Mouse (Mus musculus) cerebellum, adult 2 months (tissue): ENCODE data around the gene 1700020A23Rik. TPM values are rescaled to one million over a fixed set of nuclear protein-coding genes. Genes with fewer than 3 reads are reported as not detected.

Experiments
- DNase-seq, 2 experiments: peaks; one replicate each; pipeline ENCODE4 v3.0.0; 2021
- H3K27ac ChIP-seq: fragments of 200-500 bp; 2 replicates; pipeline ENCODE4 v1.5.1; 2012; ENCODE audit warnings: low read length, control low read depth, inconsistent platforms; ENCODE audit not compliant: insufficient read depth
- H3K27me3 ChIP-seq: fragments of 200-500 bp; 2 replicates; pipeline ENCODE4 v1.6.1; 2012; ENCODE audit warnings: inconsistent platforms, mild to moderate bottlenecking, low read length, moderate library complexity; ENCODE audit not compliant: control insufficient read depth, insufficient read depth
- H3K4me1 ChIP-seq: fragments of 200-500 bp; 2 replicates; pipeline ENCODE4 v1.6.1; 2011; ENCODE audit warnings: low read length; ENCODE audit not compliant: control insufficient read depth, insufficient read depth
- H3K4me3 ChIP-seq: fragments of 200-500 bp; replicated peaks from 2 replicates; pipeline ENCODE3; 2011; ENCODE audit warnings: mild to moderate bottlenecking, low read depth, low read length, control low read depth; ENCODE audit not compliant: insufficient read depth
- CTCF ChIP-seq: fragments of 200-500 bp; IDR thresholded peaks from 2 replicates; pipeline ENCODE4 v1.5.1; 2011; ENCODE audit warnings: low read depth, mild to moderate bottlenecking, control low read depth, low read length, moderate library complexity, borderline replicate concordance; ENCODE audit not compliant: insufficient read depth
- POLR2A ChIP-seq: fragments of 200-500 bp; IDR thresholded peaks from 2 replicates; pipeline ENCODE4 v1.6.1; 2011; ENCODE audit warnings: low read length, control low read depth, borderline replicate concordance; ENCODE audit not compliant: insufficient read depth
- WGBS: fragments of 180-500 bp; shearing (Covaris S2); methylation state at CpG from one replicate; pipeline ENCODE4 v1.1.7; 2018; 5-methylcytosine and 5-hydroxymethylcytosine counted together
- polyA plus RNA-seq: library from polyadenylated mRNA; depleted of rRNA; stranded (reverse); fragments of >200 nt; gene quantifications from 2 replicates; pipeline ENCODE4 v1.2.3, GENCODE M21; 2012

1700020A23Rik gene
- polyA plus RNA-seq, 1 experiment = not detected

DNA sequence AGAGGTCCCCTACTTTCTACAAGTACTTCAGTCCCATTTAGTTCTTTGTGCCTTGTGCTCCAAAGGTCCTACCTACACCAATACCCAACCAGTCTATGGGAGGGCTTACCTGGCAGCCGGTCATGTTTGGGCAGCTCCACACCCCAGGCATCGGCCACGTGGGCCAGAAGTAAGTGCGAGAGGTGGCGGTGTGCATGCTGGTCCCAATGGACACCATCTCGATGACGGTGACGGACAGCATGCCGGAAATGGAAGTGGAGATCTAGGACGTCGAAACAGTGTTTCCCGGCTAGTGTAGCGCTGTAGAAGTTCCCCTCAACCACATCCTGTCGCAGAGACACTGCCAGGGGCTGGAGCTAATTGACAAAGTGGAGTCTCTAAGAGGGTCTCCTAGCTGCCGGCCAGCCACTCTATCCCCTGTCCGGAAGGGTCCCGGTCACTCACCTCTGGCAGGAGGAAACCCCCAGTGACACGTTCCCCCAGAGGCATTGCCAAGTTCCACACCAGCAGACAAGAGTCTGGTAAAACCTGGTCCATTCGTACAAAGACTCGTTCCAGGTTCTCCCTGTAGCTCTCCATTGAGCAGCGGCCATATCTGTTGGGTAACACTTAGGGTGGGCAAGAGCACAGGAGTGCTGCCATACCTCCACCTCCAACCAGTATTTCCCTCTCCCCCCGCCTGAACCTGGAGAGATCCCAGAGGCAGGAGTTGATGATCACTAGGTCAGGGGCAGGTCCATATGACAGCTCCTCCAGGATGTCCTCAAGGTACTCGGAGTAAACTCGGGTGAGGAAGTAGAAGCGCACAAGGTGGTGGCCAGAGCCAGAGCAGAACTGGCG is 16.9 kb downstream of the 1700020A23Rik start:
- no peaks in the 10 kb centered on the region for H3K27me3 ChIP-seq
- peaks cover 3% of the 10 kb centered on the region; the same call in 1 of the 2 replicates for H3K4me1 ChIP-seq
- H3K27ac ChIP-seq = no peak overlapping the region
- no peak overlapping the region for H3K4me3 ChIP-seq
- TF ChIP-seq POLR2A (no peak), CTCF (no peak)
- peak in 1 of 2 experiments; percentile 17 for DNase-seq
- WGBS = 93% methylated on average over 26 of the region's 26 CpGs

DNA sequence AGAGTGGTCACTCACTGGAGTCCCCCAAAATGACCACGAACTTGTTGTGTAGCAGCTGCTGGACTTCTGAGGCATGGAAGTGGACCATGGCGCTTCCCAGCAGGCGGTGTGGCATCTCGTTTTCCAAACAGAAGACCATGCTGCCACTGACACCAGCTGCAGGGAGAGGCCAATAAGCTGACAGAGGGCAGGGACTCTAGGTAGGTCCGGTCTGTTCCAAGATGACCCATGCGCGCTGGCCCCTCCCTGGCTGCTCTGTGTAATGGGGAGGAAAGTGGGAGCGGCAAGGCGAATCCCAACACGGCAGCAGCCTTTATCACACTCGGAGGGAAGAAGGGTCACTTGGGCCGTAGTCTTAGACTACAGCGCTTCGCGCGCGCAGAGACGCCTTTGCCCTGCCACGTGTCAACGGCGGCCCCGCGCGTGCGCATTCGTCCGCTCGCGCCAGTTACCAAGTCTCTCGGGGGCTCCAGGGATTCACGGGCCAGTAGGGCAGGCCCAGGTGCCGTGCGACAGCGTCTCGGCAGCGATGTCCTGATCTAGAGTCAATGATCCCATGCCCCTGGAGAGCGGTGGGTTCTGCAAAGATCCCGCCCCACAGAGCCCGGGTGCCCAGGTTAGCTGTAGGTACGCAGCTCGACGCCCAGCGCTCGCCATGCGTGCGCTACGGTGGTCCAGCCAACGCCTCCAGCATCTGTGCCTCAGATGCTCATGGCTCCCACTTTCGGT is 18.5 kb downstream of the 1700020A23Rik start:
- 10% methylated on average over 49 of the region's 49 CpGs for WGBS
- Histone ChIP-seq H3K27me3 (no peaks in the 10 kb centered on the region), H3K4me1 (peaks cover 3% of the 10 kb centered on the region; the same call in 1 of the 2 replicates), H3K27ac (peak overlapping the region; percentile 76), H3K4me3 (peak overlapping the region; percentile 78)
- peak in 1 of 2 experiments; percentile 82 for DNase-seq
- TF ChIP-seq CTCF (no peak), POLR2A (no peak)

DNA sequence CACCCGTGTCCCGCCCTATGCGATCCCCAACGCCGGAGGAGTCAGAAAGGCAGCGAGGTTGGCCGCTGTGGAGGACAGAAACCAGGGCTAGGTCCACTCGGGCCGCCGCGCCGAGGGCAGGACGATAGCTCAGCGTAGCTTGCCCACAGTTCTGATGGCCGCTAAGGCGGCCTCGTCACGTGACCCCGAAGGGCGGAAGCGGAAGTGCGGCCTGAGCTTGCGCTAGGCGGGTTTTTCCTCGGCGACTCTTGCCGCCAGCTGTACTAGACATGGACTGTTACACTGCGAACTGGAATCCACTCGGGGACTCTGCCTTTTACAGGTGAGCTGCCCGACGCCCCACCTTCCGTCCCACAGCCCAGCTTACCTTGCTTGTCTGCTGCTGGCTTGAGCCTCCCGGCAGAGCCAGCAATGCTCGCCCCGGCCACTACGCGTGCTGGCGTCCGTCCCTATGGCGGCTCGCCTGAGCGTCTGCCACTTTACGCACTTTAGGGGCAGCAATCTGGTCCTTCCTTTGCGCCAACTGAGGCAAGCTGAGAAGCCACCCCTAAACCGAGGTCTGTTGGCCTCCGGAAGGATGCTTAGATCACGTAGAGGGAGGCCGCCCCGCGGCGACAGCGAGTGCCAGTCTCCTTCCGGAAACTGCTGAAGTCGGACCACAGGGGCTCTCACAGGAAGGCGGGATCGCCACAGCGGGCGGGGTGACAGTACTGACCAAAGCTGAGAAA is 19.2 kb downstream of the 1700020A23Rik start, which contains the start of the genes Vps16 and Pced1a:
Gene Vps16 (plus strand): TSS at position 214 of the 728 bp plus-strand sequence.
Gene Pced1a (minus strand): TSS at position 576 of the 728 bp plus-strand sequence.
- Histone ChIP-seq H3K27ac (peak within 1 kb of the TSS; percentile 76), H3K4me3 (peak within 1 kb of the TSS; percentile 78), H3K4me1 (peaks cover 3% of the 10 kb centered on the region; the same call in 1 of the 2 replicates), H3K27me3 (no peaks in the 10 kb centered on the region)
- WGBS = under 1% methylated on average over 58 of the region's 58 CpGs
- TF ChIP-seq CTCF (peak; percentile 61), POLR2A (peak; percentile 85)
- DNase-seq = peak; percentile 94 to 95

DNA sequence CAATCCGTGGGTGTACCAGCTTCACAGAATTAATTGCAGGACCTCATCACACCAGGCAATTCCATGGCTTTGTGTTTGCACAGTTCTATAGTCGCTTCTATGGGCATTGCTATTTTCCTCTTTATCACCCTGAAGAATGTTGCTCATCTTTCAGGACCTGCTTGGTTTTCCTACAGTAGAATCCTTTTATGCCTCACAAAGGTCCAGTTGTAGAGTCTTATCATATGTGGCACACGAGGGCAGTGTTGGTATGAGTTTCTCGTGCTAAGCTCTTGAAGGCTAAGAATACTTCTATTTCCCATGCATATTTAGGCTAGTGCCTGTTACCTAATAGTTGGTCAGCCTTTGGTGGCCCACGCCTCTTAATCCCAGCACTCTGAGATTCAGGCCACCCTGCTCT is 20.1 kb downstream of the 1700020A23Rik start:
- Histone ChIP-seq H3K4me1 (peaks cover 3% of the 10 kb centered on the region; the same call in 1 of the 2 replicates), H3K4me3 (peak overlapping the region; percentile 78), H3K27ac (no peak overlapping the region), H3K27me3 (no peaks in the 10 kb centered on the region)
- 12% methylated on average over 5 of the region's 5 CpGs for WGBS
- DNase-seq = peak in 1 of 2 experiments; percentile 31
- TF ChIP-seq POLR2A = no peak
- no peak for TF ChIP-seq CTCF

DNA sequence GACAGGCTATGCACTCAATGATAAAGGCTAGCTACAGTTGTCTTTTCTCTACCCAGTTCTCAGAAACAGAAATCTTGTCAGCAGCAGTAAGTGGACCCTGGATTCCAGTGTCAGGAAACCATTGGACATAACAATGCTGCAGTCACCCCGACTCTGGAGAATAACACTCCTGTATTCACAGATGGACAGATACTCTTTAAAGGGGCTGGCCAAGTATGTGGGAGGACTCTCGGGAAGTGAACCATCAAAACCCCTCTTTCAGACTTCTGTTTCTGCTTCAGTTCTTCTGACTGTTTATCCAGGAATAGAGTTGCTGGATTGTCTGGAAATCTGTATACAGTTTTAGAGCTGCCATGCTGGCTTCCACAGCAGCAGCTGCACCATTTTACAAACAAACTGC is 24.8 kb downstream of the 1700020A23Rik start:
- H3K4me3 ChIP-seq = no peak overlapping the region
- no peaks in the 10 kb centered on the region for H3K4me1 ChIP-seq
- TF ChIP-seq POLR2A (no peak), CTCF (no peak)
- no peak for DNase-seq
- WGBS = 42% methylated on average over 2 of the region's 2 CpGs
- no peak overlapping the region for H3K27ac ChIP-seq
- no peaks in the 10 kb centered on the region for H3K27me3 ChIP-seq

DNA sequence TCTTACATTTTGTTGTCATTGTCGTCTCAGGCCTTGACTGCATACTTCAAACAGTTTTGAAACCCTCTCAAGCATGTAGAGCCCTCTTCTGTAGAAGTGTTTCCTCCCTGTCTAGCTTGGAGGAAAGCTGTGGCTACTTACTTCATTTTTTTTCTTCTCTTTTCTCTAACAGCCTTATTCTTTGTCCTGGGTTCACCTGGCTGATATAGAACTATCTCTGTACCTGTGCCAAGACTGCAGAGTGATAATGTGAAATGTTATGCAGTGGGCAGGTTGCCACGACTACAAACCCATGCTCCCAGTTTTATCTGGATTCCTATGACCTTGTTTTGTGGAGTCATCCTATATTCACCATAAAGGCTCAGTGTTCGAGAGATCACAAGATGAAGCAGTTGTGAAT is 25.4 kb downstream of the 1700020A23Rik start:
- WGBS = 73% methylated on average over 3 of the region's 3 CpGs
- DNase-seq = no peak
- no peaks in the 10 kb centered on the region for H3K27me3 ChIP-seq
- TF ChIP-seq POLR2A = no peak
- TF ChIP-seq CTCF = no peak
- no peak overlapping the region for H3K27ac ChIP-seq
- no peaks in the 10 kb centered on the region for H3K4me1 ChIP-seq
- H3K4me3 ChIP-seq = no peak overlapping the region

DNA sequence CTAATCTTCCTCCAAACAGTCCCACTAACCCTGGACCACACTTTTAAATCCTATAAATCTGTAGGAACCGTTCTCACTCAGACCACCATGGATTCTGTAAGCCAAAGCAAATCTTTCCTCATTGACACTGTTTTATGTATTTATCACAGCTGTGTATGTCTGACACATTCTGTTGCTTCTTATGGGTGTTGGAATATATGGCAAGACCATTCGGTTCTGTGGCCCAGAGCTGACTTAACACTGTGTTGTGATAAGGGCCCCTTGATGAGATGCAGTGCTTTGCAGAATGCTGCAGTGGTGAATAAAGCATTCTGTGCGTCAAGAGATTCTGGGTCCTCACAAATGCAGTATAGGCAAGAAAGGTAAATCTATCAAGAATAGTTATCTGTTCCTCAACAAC is 27.1 kb downstream of the 1700020A23Rik start:
- TF ChIP-seq POLR2A (no peak), CTCF (no peak)
- WGBS = 88% methylated on average over 3 of the region's 3 CpGs
- H3K4me1 ChIP-seq = no peaks in the 10 kb centered on the region
- H3K27ac ChIP-seq = no peak overlapping the region
- DNase-seq = no peak
- H3K27me3 ChIP-seq = no peaks in the 10 kb centered on the region
- no peak overlapping the region for H3K4me3 ChIP-seq
